Mouse (Mus musculus) liver, embryonic 15.5 days (tissue): ENCODE measurements around the gene Ppp1r16b. TPM values are rescaled to one million over a fixed set of nuclear protein-coding genes. Genes with fewer than 3 reads are reported as not detected.
A peak's percentile ranks its signal among the peaks of the same experiment; 100 is the strongest.

Source experiments
- ATAC-seq: fragments of 200-750 bp; cut with Nextera tagmentation; 2 replicates; pipeline ENCODE4 v1.8.0; 2017; ENCODE audit warnings: moderate number of reproducible peaks, mild to moderate bottlenecking, moderate library complexity; ENCODE audit not compliant: insufficient read depth
- H3K27ac ChIP-seq: fragments of 300-500 bp; sonication (generic); replicated peaks from 2 replicates; pipeline ENCODE4 v1.5.1; 2015; ENCODE audit warnings: mild to moderate bottlenecking, inconsistent platforms
- H3K27me3 ChIP-seq: fragments of 300-500 bp; sonication (generic); 2 replicates; pipeline ENCODE4 v1.6.1; 2015; ENCODE audit warnings: mild to moderate bottlenecking, inconsistent platforms
- H3K36me3 ChIP-seq: fragments of 300-500 bp; sonication (generic); replicated peaks from 2 replicates; pipeline ENCODE4 v1.6.1; 2015; ENCODE audit warnings: moderate library complexity, mild to moderate bottlenecking, inconsistent platforms
- H3K4me1 ChIP-seq: fragments of 300-500 bp; sonication (generic); replicated peaks from 2 replicates; pipeline ENCODE4 v1.6.1; 2015; ENCODE audit warnings: inconsistent platforms
- H3K4me2 ChIP-seq: fragments of 300-500 bp; sonication (generic); 2 replicates; pipeline ENCODE4 v1.6.1; 2015; ENCODE audit warnings: moderate library complexity, mild to moderate bottlenecking, inconsistent platforms
- H3K4me3 ChIP-seq: fragments of 300-500 bp; sonication (generic); replicated peaks from 2 replicates; pipeline ENCODE4 v1.5.1; 2015; ENCODE audit warnings: mild to moderate bottlenecking, inconsistent platforms
- H3K9ac ChIP-seq: fragments of 300-500 bp; sonication (generic); 2 replicates; pipeline ENCODE4 v1.6.1; 2015; ENCODE audit warnings: moderate library complexity, mild to moderate bottlenecking, inconsistent platforms
- H3K9me3 ChIP-seq: fragments of 300-500 bp; sonication (generic); replicated peaks from 2 replicates; pipeline ENCODE4 v1.6.1; 2016; ENCODE audit warnings: inconsistent platforms
- WGBS: fragments of 180-500 bp; shearing (Covaris S2); methylation state at CpG from one replicate; pipeline ENCODE4 v1.1.7; 2015; ENCODE audit warnings: mixed read lengths; ENCODE audit not compliant: insufficient replicate concordance; 5-methylcytosine and 5-hydroxymethylcytosine counted together
- polyA plus RNA-seq: library from polyadenylated mRNA; unstranded; fragments of >200 nt; fragmentation: Nextera tagmentation; extraction: Ambion mirVana; gene quantifications from 2 replicates; pipeline ENCODE4 v1.2.1, GENCODE M21; 2015

Ppp1r16b gene
- polyA plus RNA-seq: 1.2 and 1.6 TPM in 2 replicates

DNA sequence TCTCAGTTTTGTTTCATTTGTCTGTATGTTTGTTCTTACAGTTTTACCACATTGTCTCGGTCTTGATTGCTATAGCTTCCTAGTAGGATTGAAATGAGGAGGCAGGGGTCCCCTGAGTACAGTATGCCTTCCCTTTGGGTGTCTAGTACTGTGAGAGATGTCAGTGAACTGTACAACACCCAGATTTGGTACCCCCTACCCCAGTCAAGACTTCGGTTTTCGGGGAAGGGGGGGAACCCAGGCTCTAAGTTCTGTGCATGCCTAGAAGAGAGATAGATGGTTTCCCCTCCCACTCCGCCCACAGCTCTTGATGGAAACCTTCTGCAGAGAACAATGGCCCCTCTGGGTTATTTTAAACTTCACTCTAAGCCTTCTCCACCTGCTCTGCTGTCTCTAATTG lies at the start of gene Ppp1r16b:
Gene Ppp1r16b, plus strand, starts transcription at position 301 of the 400 bp plus-strand sequence.
- H3K4me2 ChIP-seq: no peak within 1 kb of the TSS
- no peak for ATAC-seq
- 31% methylated on average over 4 of the region's 4 CpGs for WGBS
- H3K9ac ChIP-seq: no peak within 1 kb of the TSS
- peaks cover 14% of the 10 kb centered on the region; the same call in 1 of the 2 replicates for H3K4me1 ChIP-seq
- no peaks in the 10 kb centered on the region for H3K36me3 ChIP-seq
- no peaks in the 10 kb centered on the region for H3K9me3 ChIP-seq
- peaks cover 54% of the 10 kb centered on the region for H3K27me3 ChIP-seq
- H3K27ac ChIP-seq: no peak within 1 kb of the TSS
- no peak within 1 kb of the TSS for H3K4me3 ChIP-seq

DNA sequence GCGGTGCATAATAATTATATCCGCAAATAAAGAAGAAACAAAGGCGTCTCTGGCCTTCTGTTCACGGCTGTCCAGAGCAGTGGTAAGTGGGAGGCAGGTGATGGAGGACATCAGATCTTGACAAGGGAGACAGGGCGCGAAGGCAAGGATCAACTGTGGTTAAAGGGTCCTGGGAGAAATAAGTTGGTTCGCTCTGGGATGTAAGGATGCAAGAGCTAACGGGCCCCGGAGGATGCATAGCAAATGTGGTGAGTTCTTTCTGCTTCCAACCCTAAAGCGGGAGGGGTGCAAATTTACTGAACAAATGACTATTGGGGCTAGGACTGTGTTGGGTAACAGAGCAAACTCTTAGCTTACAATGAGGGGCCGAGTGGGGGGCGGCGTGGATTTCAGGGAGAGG lies 49.5 kb upstream of the Ppp1r16b start:
- H3K36me3 ChIP-seq: no peaks in the 10 kb centered on the region
- H3K9ac ChIP-seq: no peak overlapping the region
- peaks cover 14% of the 10 kb centered on the region; the same call in 1 of the 2 replicates for H3K4me1 ChIP-seq
- no peak for ATAC-seq
- H3K9me3 ChIP-seq: no peaks in the 10 kb centered on the region
- no peak overlapping the region for H3K4me3 ChIP-seq
- H3K4me2 ChIP-seq: no peak overlapping the region
- H3K27me3 ChIP-seq: peaks cover 100% of the 10 kb centered on the region
- WGBS: 6% methylated on average over 13 of the region's 13 CpGs
- no peak overlapping the region for H3K27ac ChIP-seq

DNA sequence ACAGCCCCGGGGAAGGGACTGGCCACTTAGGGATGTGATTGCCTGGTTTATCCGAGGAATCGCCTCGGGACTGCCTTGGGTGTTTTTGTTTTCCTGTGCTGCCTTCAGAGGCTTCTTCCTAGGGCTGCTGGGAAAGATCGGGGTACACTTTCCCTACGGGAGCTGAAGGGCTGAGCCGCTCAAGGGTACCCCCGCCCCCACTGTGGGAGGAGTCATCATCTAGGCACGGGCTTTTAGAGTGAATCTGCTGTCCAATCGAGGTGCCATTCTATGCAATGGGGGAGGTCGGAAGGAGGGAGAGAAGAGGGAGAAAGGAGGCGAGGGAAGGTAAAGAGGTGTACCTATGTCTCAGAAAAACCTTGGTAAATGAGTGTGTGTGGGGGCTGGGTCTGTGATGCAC lies 48.9 kb upstream of the Ppp1r16b start:
- no peaks in the 10 kb centered on the region for H3K36me3 ChIP-seq
- no peaks in the 10 kb centered on the region for H3K9me3 ChIP-seq
- no peak overlapping the region for H3K9ac ChIP-seq
- no peak overlapping the region for H3K27ac ChIP-seq
- H3K4me3 ChIP-seq: no peak overlapping the region
- 2% methylated on average over 12 of the region's 12 CpGs for WGBS
- peaks cover 100% of the 10 kb centered on the region for H3K27me3 ChIP-seq
- ATAC-seq: no peak
- H3K4me1 ChIP-seq: peaks cover 11% of the 10 kb centered on the region; the same call in 1 of the 2 replicates
- H3K4me2 ChIP-seq: no peak overlapping the region

DNA sequence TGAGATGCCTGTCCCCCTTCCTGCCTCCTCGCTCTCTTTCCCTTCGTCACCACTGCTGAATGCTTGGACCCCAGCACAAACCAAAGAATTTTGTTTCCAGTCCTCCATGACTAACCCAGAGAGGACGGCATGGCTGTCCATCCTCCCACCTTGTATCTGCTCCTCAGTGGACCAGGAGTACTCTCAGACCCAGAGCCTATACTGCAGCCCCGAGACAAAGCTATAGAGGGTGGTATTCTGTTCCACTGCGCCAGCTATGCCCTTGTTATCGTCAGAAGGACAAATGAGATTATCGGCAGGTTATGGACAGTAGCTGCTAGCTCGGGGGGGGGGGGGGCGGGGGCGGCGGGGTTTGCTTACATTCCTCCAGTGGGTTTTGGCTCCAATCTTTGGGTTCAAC lies 48.4 kb upstream of the Ppp1r16b start:
- Histone ChIP-seq H3K4me3 (no peak overlapping the region), H3K4me2 (no peak overlapping the region), H3K4me1 (peaks cover 11% of the 10 kb centered on the region; the same call in 1 of the 2 replicates), H3K27me3 (peaks cover 100% of the 10 kb centered on the region), H3K9ac (no peak overlapping the region), H3K27ac (no peak overlapping the region), H3K36me3 (no peaks in the 10 kb centered on the region), H3K9me3 (no peaks in the 10 kb centered on the region)
- WGBS: 11% methylated on average over 11 of the region's 11 CpGs
- ATAC-seq: no peak

GRCm38 (mm10) chr2:158624718-158625222 lies 40.4 kb upstream of the Ppp1r16b start, which contains the start of gene Actr5:
Gene Actr5 (plus strand): TSS chr2:158624888.
- peak within 1 kb of the TSS; percentile 90 for H3K4me3 ChIP-seq

GRCm38 (mm10) chr2:158625231-158625630 lies 40.0 kb upstream of the Ppp1r16b start:
- peak overlapping the region; percentile 86 for H3K4me2 ChIP-seq
- peaks cover 29% of the 10 kb centered on the region for H3K4me1 ChIP-seq
- H3K27ac ChIP-seq: peak overlapping the region; percentile 82
- peak; percentile 59 for ATAC-seq
- under 1% methylated on average over 42 of the region's 44 CpGs for WGBS
- peak overlapping the region; percentile 76 for H3K9ac ChIP-seq
- peak overlapping the region; percentile 90 for H3K4me3 ChIP-seq
- peaks cover 25% of the 10 kb centered on the region for H3K27me3 ChIP-seq
- H3K36me3 ChIP-seq: peaks cover 28% of the 10 kb centered on the region
- H3K9me3 ChIP-seq: no peaks in the 10 kb centered on the region

More at GRCm38 (mm10) chr2:158624718-158625222, 40.4 kb upstream of the Ppp1r16b start, which contains the start of gene Actr5:
- Histone ChIP-seq H3K9ac (peak within 1 kb of the TSS; percentile 76), H3K27me3 (peaks cover 30% of the 10 kb centered on the region), H3K36me3 (peaks cover 23% of the 10 kb centered on the region), H3K9me3 (no peaks in the 10 kb centered on the region), H3K4me1 (peaks cover 29% of the 10 kb centered on the region), H3K4me2 (peak within 1 kb of the TSS; percentile 86), H3K27ac (peak within 1 kb of the TSS; percentile 82)
- WGBS: under 1% methylated on average over 39 of the region's 39 CpGs
- ATAC-seq: peak; percentile 88

GRCm38 (mm10) chr2:158625697-158626096 lies 39.5 kb upstream of the Ppp1r16b start:
- no peaks in the 10 kb centered on the region for H3K9me3 ChIP-seq
- H3K4me1 ChIP-seq: peaks cover 29% of the 10 kb centered on the region
- peaks cover 21% of the 10 kb centered on the region for H3K27me3 ChIP-seq
- WGBS: 14% methylated on average over 8 of the region's 8 CpGs
- H3K9ac ChIP-seq: peak overlapping the region; percentile 76
- H3K4me2 ChIP-seq: peak overlapping the region; percentile 86
- H3K36me3 ChIP-seq: peaks cover 33% of the 10 kb centered on the region
- H3K4me3 ChIP-seq: peak overlapping the region; percentile 90
- ATAC-seq: no peak
- H3K27ac ChIP-seq: peak overlapping the region; percentile 82; the same call in 1 of the 2 replicates

DNA sequence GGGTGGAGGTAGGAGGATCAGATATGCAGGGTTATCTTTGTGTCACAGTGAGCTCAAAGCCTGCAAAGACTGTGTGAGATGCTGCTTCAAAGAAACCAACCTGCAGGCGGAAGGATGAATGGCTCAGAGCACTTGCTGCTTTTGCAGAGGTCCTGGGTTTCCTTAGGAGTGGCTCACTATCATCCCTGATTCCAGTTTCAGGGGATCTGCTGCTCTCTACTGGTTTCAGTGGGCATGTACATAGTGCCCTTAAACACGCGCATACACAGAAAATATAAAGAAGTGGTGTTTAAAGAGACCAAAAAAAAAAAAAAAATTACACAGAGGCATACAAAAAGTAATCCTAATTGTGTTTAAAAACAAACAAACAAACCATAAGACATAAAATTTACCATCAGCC lies 36.3 kb upstream of the Ppp1r16b start:
- no peak overlapping the region for H3K4me2 ChIP-seq
- no peaks in the 10 kb centered on the region for H3K27me3 ChIP-seq
- no peak for ATAC-seq
- H3K36me3 ChIP-seq: peaks cover 62% of the 10 kb centered on the region
- 66% methylated on average over 3 of the region's 3 CpGs for WGBS
- H3K9me3 ChIP-seq: no peaks in the 10 kb centered on the region
- no peak overlapping the region for H3K27ac ChIP-seq
- no peak overlapping the region for H3K4me3 ChIP-seq
- H3K4me1 ChIP-seq: peaks cover 29% of the 10 kb centered on the region
- H3K9ac ChIP-seq: no peak overlapping the region

DNA sequence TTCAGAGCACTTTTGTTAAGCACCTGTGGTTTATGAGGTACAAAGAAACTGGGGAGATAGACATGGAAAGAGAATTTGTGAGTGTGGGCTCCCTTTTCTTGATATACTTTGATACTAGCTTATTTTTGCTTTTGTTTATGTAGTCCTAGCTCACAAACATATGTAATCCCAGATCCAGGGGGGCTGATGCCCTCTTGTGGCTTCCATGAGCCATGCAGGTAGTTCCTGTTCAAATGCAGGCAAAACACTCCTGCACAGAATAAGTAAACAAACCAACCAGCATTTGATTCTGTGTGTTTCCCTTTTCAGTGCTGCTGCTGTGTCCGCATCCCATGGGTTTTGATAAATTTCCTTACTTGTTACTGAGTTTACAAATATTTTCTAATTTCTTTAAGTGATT lies 35.8 kb upstream of the Ppp1r16b start:
- Histone ChIP-seq H3K4me2 (no peak overlapping the region), H3K27ac (no peak overlapping the region), H3K4me1 (peaks cover 28% of the 10 kb centered on the region), H3K9ac (no peak overlapping the region), H3K9me3 (no peaks in the 10 kb centered on the region), H3K4me3 (no peak overlapping the region), H3K36me3 (peaks cover 65% of the 10 kb centered on the region), H3K27me3 (no peaks in the 10 kb centered on the region)
- WGBS: 78% methylated on average over 1 of the region's 1 CpGs
- no peak for ATAC-seq

- Histone ChIP-seq H3K27ac (no peak overlapping the region), H3K4me2 (no peak overlapping the region), H3K36me3 (peaks cover 89% of the 10 kb centered on the region), H3K4me1 (peaks cover 10% of the 10 kb centered on the region), H3K27me3 (no peaks in the 10 kb centered on the region), H3K9me3 (no peaks in the 10 kb centered on the region), H3K4me3 (no peak overlapping the region), H3K9ac (no peak overlapping the region)
- 77% methylated on average over 5 of the region's 5 CpGs for WGBS
- no peak for ATAC-seq
Observed at GRCm38 (mm10) chr2:158631873-158632272, 33.3 kb upstream of the Ppp1r16b start.

DNA sequence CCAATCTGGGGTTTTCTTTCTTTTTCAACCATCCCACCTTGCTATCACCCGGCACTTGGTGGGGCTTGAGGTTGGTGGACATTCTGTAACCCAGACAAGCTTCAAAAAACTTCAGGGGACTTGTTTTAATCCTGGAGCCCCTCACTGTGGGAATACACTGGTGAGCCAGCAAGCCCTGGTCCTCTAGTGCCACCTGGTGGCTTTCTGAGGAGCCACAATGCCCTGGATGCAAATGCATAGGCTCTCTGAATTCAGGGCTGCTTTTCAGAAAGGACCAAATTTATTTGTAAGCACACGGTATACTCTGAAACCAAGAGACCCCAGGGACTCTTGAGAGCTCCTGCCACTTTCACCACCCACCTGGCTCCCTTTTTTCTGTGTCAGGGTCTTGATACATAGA lies 23.3 kb upstream of the Ppp1r16b start:
- H3K9me3 ChIP-seq: no peaks in the 10 kb centered on the region
- no peak for ATAC-seq
- WGBS: 16% methylated on average over 2 of the region's 2 CpGs
- no peak overlapping the region for H3K4me3 ChIP-seq
- H3K27me3 ChIP-seq: no peaks in the 10 kb centered on the region
- H3K9ac ChIP-seq: no peak overlapping the region
- H3K36me3 ChIP-seq: peaks cover 37% of the 10 kb centered on the region
- H3K27ac ChIP-seq: no peak overlapping the region
- H3K4me1 ChIP-seq: no peaks in the 10 kb centered on the region
- no peak overlapping the region for H3K4me2 ChIP-seq

GRCm38 (mm10) chr2:158642587-158642986 lies 22.6 kb upstream of the Ppp1r16b start:
- Histone ChIP-seq H3K27me3 (no peaks in the 10 kb centered on the region), H3K4me3 (no peak overlapping the region), H3K9me3 (no peaks in the 10 kb centered on the region), H3K4me1 (no peaks in the 10 kb centered on the region), H3K4me2 (no peak overlapping the region), H3K36me3 (peaks cover 30% of the 10 kb centered on the region), H3K9ac (no peak overlapping the region), H3K27ac (no peak overlapping the region)
- no peak for ATAC-seq
- 72% methylated on average over 2 of the region's 2 CpGs for WGBS
